ENCODE assay signal across 15 mouse cellular contexts in the genomic region with DNA sequence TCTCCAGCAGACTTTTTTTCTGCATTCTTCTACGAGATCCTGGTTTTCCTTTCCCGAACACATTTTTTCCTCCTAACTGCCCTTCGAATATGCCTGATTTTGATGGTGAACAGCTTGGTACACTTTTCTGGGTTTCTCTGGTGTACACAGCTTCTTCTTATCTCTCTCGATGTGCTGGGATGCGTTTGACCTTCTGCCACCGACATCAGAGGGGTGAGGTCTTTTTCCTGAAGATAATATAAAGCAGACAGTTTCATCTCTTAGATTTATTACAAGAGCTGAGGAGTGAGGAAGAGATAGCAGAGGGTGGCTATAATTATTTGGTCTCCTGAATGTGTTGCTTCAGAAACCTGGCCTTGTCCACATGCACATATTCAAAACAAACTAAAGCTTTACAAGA.
"Had no signal": no experiment of that assay in that cellular context is flagged by ENCODE, and none has a peak within 500 bp of the region (broad histone marks: within the 10 kb centered on the region; RNA-seq: fewer than 3 reads in every experiment).

No protein-coding gene starts in this region.

- ATAC-seq: liver, embryonic 12.5 days had no signal

- H3K4me3 ChIP-seq: kidney, embryonic 15.5 days; limb, embryonic 15.5 days; liver, embryonic 12.5 days; midbrain, embryonic 12.5 days; neural tube, embryonic 12.5 days had no signal

- H3K9me3 ChIP-seq: kidney, embryonic 15.5 days; limb, embryonic 15.5 days; liver, embryonic 12.5 days; midbrain, embryonic 12.5 days; neural tube, embryonic 12.5 days had no signal

- DNase-seq: kidney, postnatal 36 days; layer of hippocampus, adult 9-11 months; layer of hippocampus, postnatal 36 days; lung, embryonic 14.5 days; lung, postnatal 10 days; lung, postnatal 4 days; right cerebral cortex, postnatal 4 days; spleen, adult 18-20 months; thymus, adult 18-20 months; thymus, postnatal 14 days had no signal

- H3K27me3 ChIP-seq: kidney, embryonic 15.5 days; limb, embryonic 15.5 days; liver, embryonic 12.5 days; midbrain, embryonic 12.5 days; neural tube, embryonic 12.5 days had no signal

- H3K36me3 ChIP-seq: kidney, embryonic 15.5 days; limb, embryonic 15.5 days; liver, embryonic 12.5 days; midbrain, embryonic 12.5 days; neural tube, embryonic 12.5 days had no signal

- H3K27ac ChIP-seq: kidney, embryonic 15.5 days; limb, embryonic 15.5 days; liver, embryonic 12.5 days; midbrain, embryonic 12.5 days; neural tube, embryonic 12.5 days had no signal

- H3K4me1 ChIP-seq: kidney, embryonic 15.5 days; limb, embryonic 15.5 days; liver, embryonic 12.5 days; midbrain, embryonic 12.5 days; neural tube, embryonic 12.5 days had no signal

- H3K9ac ChIP-seq: kidney, embryonic 15.5 days; limb, embryonic 15.5 days; liver, embryonic 12.5 days; lung, embryonic 14.5 days; midbrain, embryonic 12.5 days; neural tube, embryonic 12.5 days had no signal

- H3K4me2 ChIP-seq: kidney, embryonic 15.5 days; limb, embryonic 15.5 days; liver, embryonic 12.5 days; lung, embryonic 14.5 days; midbrain, embryonic 12.5 days; neural tube, embryonic 12.5 days had no signal
